Comparison of ENCODE assay signal across 8 mouse cellular contexts in genomic region chr19:5388588-5389242, GRCm38 (mm10). TPM values are rescaled to one million over a fixed set of nuclear protein-coding genes. Genes with fewer than 3 reads are reported as not detected.
DNase-seq lines count a peak whose midpoint lies in the region; ATAC-seq and TF ChIP-seq lines count a peak whose summit lies in the region.

TSS of gene Sart1 (minus strand) at chr19:5388703.

- H3K36me3 ChIP-seq in G1E (replicated peaks) = peaks cover 54% of the 10 kb centered on the region
- H3K36me3 ChIP-seq in forebrain, embryonic 16.5 days (ENCODE audit: control insufficient read depth, insufficient read depth) = peaks cover 5% of the 10 kb centered on the region
- peaks cover 19% of the 10 kb centered on the region for H3K36me3 ChIP-seq in lung, embryonic 14.5 days (ENCODE audit: insufficient read depth)
- H3K36me3 ChIP-seq in thymus, adult 2 months (ENCODE audit: control insufficient read depth, insufficient read depth, low read length) = peaks cover 11% of the 10 kb centered on the region

- H3K4me2 ChIP-seq in forebrain, embryonic 16.5 days (ENCODE audit: low read length) = peak within 1 kb of the TSS; percentile 65
- H3K4me2 ChIP-seq in lung, embryonic 14.5 days = peak within 1 kb of the TSS; percentile 76

- TF ChIP-seq CTCF in G1E (IDR thresholded peaks at IDR 0.05; ENCODE audit: low read depth, low read length) = no peak
- no peak for TF ChIP-seq CTCF in layer of hippocampus, adult 2 months (conservative IDR thresholded peaks at IDR 0.05)
- TF ChIP-seq CTCF in lung, embryonic 14.5 days (IDR thresholded peaks at IDR 0.05; ENCODE audit: low read depth) = no peak
- TF ChIP-seq CTCF in olfactory bulb, adult 2 months (IDR thresholded peaks at IDR 0.05; ENCODE audit: insufficient read depth, low read depth, low read length) = no peak
- 0 out of 2 replicates have a peak, but pooled peaks have one; percentile 26 for TF ChIP-seq CTCF in thymus, adult 2 months (IDR thresholded peaks at IDR 0.05; ENCODE audit: borderline replicate concordance, control insufficient read depth, extremely low read depth, insufficient read depth, low read length, poor library complexity)

- H3K4me1 ChIP-seq in G1E (ENCODE audit: insufficient read depth, low read depth, low read length) = peaks cover 50% of the 10 kb centered on the region
- peaks cover 32% of the 10 kb centered on the region for H3K4me1 ChIP-seq in forebrain, embryonic 16.5 days (replicated peaks; ENCODE audit: control insufficient read depth, insufficient read depth, low read length)
- H3K4me1 ChIP-seq in lung, embryonic 14.5 days (ENCODE audit: insufficient read depth) = peaks cover 14% of the 10 kb centered on the region
- peaks cover 20% of the 10 kb centered on the region for H3K4me1 ChIP-seq in olfactory bulb, adult 2 months (ENCODE audit: control insufficient read depth, insufficient read depth, low read length)
- peaks cover 19% of the 10 kb centered on the region for H3K4me1 ChIP-seq in thymus, adult 2 months (replicated peaks; ENCODE audit: control insufficient read depth, insufficient read depth, low read length)

- ATAC-seq in G1E (ENCODE audit: extremely low read depth, insufficient number of reproducible peaks, low FRiP score, poor library complexity, severe bottlenecking) = peak; percentile 76
- peak; percentile 97 for ATAC-seq in forebrain, embryonic 16.5 days
- ATAC-seq in lung, embryonic 14.5 days (ENCODE audit: insufficient read depth) = peak; percentile 93

- peak within 1 kb of the TSS; percentile 79 for H3K9ac ChIP-seq in forebrain, embryonic 16.5 days (replicated peaks; ENCODE audit: low read depth, low read length)
- peak within 1 kb of the TSS; percentile 90 for H3K9ac ChIP-seq in lung, embryonic 14.5 days

- H3K9me3 ChIP-seq in G1E (replicated peaks) = no peaks in the 10 kb centered on the region
- no peaks in the 10 kb centered on the region for H3K9me3 ChIP-seq in forebrain, embryonic 16.5 days (ENCODE audit: control insufficient read depth, low read length)
- H3K9me3 ChIP-seq in lung, embryonic 14.5 days (ENCODE audit: low read depth, low read length) = no peaks in the 10 kb centered on the region

- peak within 1 kb of the TSS; percentile 96 for H3K4me3 ChIP-seq in G1E (ENCODE audit: low read depth, low read length)
- peak within 1 kb of the TSS; percentile 83 for H3K4me3 ChIP-seq in forebrain, embryonic 16.5 days (replicated peaks; ENCODE audit: low read length)
- H3K4me3 ChIP-seq in layer of hippocampus, adult 2 months = peak within 1 kb of the TSS; percentile 87
- peak within 1 kb of the TSS; percentile 99 for H3K4me3 ChIP-seq in lung, embryonic 14.5 days (ENCODE audit: low read depth, low read length)
- H3K4me3 ChIP-seq in olfactory bulb, adult 2 months (ENCODE audit: insufficient read depth, low read depth, low read length) = peak within 1 kb of the TSS; percentile 84
- H3K4me3 ChIP-seq in thymus, adult 2 months (ENCODE audit: control insufficient read depth, insufficient read depth, low read length) = peak within 1 kb of the TSS; percentile 88

- intact Hi-C loops in heart, postnatal 36 days (cut with DNase I) = loop anchor here (1.0 to 5.0 kb wide), 2 partner anchors 22 to 99 kb away; partner anchors contain the start of genes Eif1ad and Mus81

- DNase-seq in G1E (ENCODE audit: low spot score) = peak; percentile 97
- DNase-seq in cerebellum, adult 18-20 months = peak; percentile 96 to 97
- DNase-seq in heart, postnatal 36 days = peak; percentile 92 to 93
- DNase-seq in layer of hippocampus, adult 2 months (ENCODE audit: low spot score in 2 of 2) = peak; percentile 95 to 96
- peak; percentile 98 for DNase-seq in lung, embryonic 14.5 days
- peak; percentile 94 for DNase-seq in thymus, adult 2 months

- H3K27me3 ChIP-seq in G1E (ENCODE audit: insufficient read depth, low read length) = no peaks in the 10 kb centered on the region
- no peaks in the 10 kb centered on the region for H3K27me3 ChIP-seq in forebrain, embryonic 16.5 days (replicated peaks; ENCODE audit: control insufficient read depth, insufficient read depth, low read length)
- peaks cover 3% of the 10 kb centered on the region for H3K27me3 ChIP-seq in lung, embryonic 14.5 days (ENCODE audit: insufficient read depth, low read length)
- no peaks in the 10 kb centered on the region for H3K27me3 ChIP-seq in thymus, adult 2 months (ENCODE audit: control insufficient read depth, insufficient read depth, low read length)

- WGBS in forebrain, embryonic 16.5 days = 2% methylated on average over 43 of the region's 43 CpGs
- 1% methylated on average over 43 of the region's 43 CpGs for WGBS in lung, embryonic 14.5 days
- WGBS in olfactory bulb, adult 2 months = 2% methylated on average over 43 of the region's 43 CpGs
- WGBS in thymus, adult 2 months = under 1% methylated on average over 43 of the region's 43 CpGs

- peak; percentile 65 for TF ChIP-seq POLR2A in olfactory bulb, adult 2 months (IDR thresholded peaks at IDR 0.05; ENCODE audit: insufficient read depth, low read depth, low read length)
- peak; percentile 95 for TF ChIP-seq POLR2A in thymus, adult 2 months (IDR thresholded peaks at IDR 0.05; ENCODE audit: control insufficient read depth, extremely low read depth, insufficient read depth, low read length, poor library complexity)

- peak within 1 kb of the TSS; percentile 75 for H3K27ac ChIP-seq in forebrain, embryonic 16.5 days (ENCODE audit: low read length)
- peak within 1 kb of the TSS; percentile 99 for H3K27ac ChIP-seq in layer of hippocampus, adult 2 months
- peak within 1 kb of the TSS; percentile 85 for H3K27ac ChIP-seq in lung, embryonic 14.5 days (ENCODE audit: low read depth)
- peak within 1 kb of the TSS; percentile 47; the same call in 1 of the 2 replicates for H3K27ac ChIP-seq in olfactory bulb, adult 2 months (ENCODE audit: insufficient read depth, low read depth, low read length)
- peak within 1 kb of the TSS; percentile 94 for H3K27ac ChIP-seq in thymus, adult 2 months (ENCODE audit: control insufficient read depth, insufficient read depth, low read length)

RNA-seq across cellular contexts. Expression of gene Sart1, which starts in this region (rescaled TPM):
- total RNA-seq in G1E (2014; fragmentation: Nextera tagmentation) (39.6 and 40.5 TPM in 2 replicates), G1E (2017) (68.7 and 75.5 TPM in 2 replicates)
- polyA plus RNA-seq in G1E (2012) = 183 and 195 TPM in 2 replicates
- 74.4 and 75.1 TPM in 2 replicates for polyA plus RNA-seq in forebrain, embryonic 16.5 days (2015; fragmentation: Nextera tagmentation; extraction: Ambion mirVana)
- 10 to 100 TPM; 53.2 to 55.5 TPM for total RNA-seq in heart, postnatal 36 days (2021)
- total RNA-seq in layer of hippocampus, adult 2 months (2021) = 100 to 1,000 TPM; 113 to 125 TPM
- polyA plus RNA-seq in lung, embryonic 14.5 days (2014; fragmentation: Nextera tagmentation; extraction: Ambion mirVana) = 72.0 and 73.8 TPM in 2 replicates
- polyA plus RNA-seq in olfactory bulb, adult 2 months (2012; ENCODE audit: insufficient read depth, insufficient read length, low replicate concordance, missing spikeins) = not detected in 2 replicates
- polyA plus RNA-seq in thymus, adult 2 months (2012; rRNA removed) = 41.6 and 48.9 TPM in 2 replicates

Comparison
In these comparisons a context has a peak if more than half of its experiments do, and no peak if none do; other contexts are left out.
1. Peak in every context shown above with its lines: DNase-seq, ATAC-seq, H3K4me3 ChIP-seq and H3K27ac ChIP-seq.
2. H3K27ac ChIP-seq: peak in every context shown above with its lines; median percentile 99 in layer of hippocampus, adult 2 months; 94 in thymus, adult 2 months; 85 in lung, embryonic 14.5 days; 75 in forebrain, embryonic 16.5 days; 47 in olfactory bulb, adult 2 months.